Mouse (Mus musculus) layer of hippocampus, adult 8-10 months (tissue): ENCODE data around the gene Ndufs2. TPM values are rescaled to one million over a fixed set of nuclear protein-coding genes. Genes with fewer than 3 reads are reported as not detected.

Experiments used
- DNase-seq, 2 experiments: peaks; one replicate each; pipeline ENCODE4 v3.0.0; 2022; ENCODE audit warnings: low spot score in 2 of 2
- total RNA-seq, 4 experiments: library from RNA; stranded (reverse); gene quantifications; 2 replicates each; pipeline ENCODE4 v1.2.4; 2022

Ndufs2 gene
- total RNA-seq, 4 experiments from 2014 or later: 263 to 286 (median 271) TPM

DNA sequence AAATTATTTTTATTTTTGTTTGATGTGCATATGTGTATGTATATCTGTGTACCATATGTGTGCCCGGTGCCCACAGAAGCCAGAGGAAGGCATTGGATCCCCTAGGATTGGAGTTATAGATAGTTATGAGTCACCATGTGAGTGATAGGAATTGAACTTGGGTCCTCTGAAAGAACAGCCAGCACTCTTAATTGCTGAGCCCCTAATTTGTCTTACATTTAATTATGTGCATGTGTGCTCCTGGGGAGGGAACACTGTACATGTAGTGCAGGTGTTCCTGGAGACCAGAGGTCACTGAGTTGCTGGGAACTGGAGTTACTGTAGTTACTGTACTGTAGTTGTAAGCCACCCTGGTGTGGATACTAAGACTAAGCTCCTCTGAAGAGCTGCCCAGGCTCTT lies 50.4 kb downstream of the Ndufs2 start:
- DNase-seq: no peak

DNA sequence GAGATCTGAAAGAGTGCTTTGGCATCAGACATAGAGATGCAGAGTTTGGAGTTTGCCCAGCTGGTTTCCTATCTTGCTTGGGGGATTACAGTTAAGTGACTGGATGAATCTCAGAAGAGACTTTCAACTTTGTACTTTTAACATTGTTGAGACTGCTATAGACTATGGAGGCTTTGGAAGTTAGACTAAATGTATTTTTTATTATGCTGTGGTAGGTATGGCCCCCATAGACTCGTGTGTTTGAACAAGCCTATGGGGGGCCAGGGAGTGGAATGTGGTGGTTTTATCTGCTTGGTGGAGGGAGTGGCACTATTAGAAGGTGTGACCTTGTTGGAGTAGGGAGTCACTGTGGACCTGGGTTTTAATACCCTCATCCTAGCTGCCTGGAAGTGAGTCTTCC lies 51.7 kb downstream of the Ndufs2 start:
- DNase-seq: no peak

DNA sequence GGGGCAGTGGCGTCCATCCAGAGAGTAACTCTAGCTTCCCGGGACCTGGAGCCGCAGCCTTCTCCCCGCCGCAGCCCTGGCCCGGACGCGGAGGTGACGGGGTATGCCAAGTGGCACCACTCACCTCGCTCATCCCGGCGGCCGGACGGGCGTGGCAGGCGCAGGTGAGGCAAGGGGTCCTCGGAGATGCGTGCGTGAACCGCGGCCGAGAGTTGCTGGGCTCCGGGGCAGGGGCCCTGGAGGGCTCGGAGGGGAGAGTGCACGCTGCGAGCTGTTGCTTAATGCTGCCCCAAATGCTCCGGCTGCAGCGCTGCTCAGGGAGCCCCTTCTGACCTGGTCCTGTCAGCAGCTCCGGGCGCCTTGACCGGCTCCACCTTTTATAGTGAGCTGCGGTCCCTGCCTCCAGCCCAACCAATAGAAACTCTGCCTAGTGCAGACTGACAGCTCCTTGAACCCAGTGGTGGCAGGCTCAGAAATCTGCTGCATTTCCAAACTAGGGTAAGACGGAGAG lies 55.2 kb downstream of the Ndufs2 start, which contains the start of gene Pcp4l1:
TSS of gene Pcp4l1 (minus strand) at position 382 of the 511 bp plus-strand sequence.
- peak; percentile 25 to 34 for DNase-seq

DNA sequence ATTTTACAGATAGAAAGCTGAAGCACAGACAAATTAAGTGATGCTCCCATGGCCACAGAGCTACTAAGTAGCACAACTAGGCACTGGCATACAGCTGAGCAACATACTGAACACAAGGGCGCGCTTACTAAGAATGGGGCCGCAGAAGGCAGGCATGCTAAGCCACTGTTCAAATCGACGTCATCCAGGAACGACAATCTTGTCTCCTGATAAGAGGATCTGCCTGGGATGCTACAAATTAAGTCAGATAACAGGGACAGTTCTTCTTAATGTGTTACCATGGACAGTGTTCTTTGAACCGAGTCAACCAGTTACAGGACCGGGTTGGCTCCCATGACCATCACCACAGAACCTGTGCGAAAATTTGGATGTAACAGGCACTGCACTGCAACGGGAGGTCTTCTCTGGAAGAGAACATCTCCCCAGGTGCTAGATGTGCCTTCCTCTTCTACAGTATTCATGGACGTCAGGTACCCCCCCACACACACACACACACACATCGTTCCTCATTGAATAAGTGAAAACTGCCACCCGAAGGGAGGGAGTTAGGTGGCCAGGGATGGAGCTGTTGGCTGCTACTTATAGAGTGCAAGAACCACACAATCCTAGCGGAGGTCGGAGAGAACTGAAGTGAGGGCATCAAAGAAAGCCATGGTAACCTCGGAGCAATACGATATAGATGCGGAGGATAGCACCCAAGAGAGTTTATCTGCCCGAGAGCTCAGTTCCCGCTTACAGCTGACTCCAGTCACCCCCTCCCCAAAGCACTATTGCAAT lies 56.0 kb downstream of the Ndufs2 start:
- no peak for DNase-seq

DNA sequence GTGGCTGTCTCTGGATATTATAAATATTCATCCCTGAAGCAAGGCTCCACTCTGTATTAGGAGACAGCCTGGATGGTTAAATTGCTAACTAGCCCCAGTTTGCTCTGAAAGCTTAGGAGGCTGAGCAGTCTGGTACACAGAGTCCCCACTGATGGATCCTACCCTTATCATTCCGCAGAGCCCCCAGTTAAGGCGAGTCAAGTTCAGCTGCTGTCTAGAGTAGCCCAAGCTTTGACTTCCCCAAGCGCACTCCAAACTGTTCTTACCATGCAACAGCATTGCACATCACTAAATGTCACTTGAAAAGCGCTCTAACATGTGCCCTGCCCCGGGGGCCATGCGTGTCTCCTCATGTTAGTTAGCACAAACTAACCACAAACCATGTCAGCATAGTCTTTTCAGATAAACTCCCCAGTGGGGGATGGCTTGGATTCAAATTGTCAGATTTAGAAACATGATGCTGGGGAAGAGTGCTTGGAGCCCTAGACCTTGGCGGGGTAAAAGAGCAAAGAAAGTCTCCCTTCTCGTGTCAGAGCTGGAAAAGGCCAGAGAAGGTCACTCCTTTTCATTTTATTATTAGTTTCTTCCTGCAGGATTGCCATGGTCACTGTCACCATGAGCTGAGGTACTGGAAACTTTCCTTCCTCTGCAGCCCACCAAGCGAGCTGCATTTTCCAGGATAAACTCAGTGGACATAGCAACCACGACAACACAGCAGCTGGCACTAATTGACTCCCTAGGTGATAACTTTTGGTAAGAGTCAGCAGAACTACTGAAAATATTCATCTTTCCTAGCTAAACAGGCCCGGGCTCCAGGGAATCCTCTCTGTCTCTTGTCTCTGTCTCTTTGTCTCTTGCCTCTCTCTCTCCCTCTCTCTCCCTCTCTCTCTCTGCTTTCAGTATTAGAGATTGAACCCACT lies 57.0 kb downstream of the Ndufs2 start:
- no peak for DNase-seq

DNA sequence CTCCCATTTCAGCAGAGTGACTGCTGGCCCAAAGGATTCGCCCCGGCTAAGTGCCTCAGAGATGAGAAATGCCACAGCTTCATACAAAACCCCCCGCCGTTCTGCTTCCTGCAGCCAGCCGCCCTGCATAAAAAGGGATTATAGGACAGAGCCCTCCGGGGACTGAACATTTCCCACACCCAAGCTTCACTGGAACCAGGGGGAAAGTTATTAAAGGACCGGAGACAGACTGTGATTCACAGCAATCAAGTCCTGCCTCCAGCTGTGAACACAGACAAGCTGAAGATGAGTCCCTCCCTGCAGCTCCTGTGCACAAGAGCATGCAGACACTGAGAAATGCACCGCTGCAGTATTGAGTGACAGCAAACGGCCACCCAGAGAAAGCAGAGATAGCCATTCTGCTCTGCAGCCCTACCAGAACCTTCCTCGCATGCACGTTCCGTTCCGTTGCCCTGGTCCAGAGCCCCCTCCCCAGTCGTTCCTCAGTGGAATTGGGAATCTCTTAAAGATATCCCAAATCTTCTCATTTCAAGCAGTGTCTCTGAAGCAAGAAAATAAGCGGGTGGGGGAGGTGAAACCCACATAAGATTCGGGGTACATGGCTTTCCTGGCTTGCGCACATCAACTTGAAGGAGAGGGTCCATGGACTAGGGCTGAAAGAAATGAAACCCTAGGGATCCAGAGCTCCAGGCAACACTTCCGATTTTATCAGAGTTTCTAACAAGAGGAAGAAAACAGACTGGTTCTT lies 57.9 kb downstream of the Ndufs2 start:
- no peak for DNase-seq

DNA sequence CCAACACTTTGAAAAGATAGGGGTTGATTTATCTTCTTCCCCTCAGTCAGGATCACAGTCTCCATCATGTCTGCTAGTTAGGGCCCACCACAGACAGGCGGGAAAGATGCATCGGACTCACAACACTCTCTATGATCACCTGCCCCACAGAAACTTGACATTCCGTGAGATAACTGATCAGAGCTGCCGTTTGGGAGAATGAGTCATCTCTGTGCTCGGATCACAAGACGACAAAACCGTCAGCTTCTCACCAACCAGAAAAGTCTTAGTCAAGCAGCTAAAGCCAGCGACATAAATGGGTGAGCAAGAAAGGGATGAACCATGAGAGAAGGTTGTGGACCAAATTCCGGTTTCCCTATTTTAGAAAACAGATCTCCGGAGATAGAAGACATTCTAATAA lies 58.9 kb downstream of the Ndufs2 start:
- no peak for DNase-seq

DNA sequence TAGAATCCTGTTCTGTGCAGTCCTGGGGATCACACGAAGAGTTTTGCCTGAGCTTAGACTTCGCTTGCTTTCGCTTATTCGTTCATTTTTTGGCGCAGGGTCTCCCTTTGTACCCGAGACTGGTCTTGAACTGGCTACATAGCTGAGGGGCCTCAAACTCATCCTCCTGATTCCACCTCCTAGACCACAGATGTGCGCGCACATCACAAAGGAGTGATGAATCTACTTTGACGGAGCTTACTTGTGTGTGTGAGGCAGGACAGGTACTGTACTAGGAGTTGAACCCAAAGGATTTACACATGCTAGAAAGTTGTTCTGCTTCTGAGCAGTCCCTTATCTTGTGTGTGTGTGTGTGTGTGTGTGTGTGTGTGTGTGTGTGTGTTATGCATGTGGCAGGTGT lies 60.4 kb downstream of the Ndufs2 start:
- DNase-seq: no peak

DNA sequence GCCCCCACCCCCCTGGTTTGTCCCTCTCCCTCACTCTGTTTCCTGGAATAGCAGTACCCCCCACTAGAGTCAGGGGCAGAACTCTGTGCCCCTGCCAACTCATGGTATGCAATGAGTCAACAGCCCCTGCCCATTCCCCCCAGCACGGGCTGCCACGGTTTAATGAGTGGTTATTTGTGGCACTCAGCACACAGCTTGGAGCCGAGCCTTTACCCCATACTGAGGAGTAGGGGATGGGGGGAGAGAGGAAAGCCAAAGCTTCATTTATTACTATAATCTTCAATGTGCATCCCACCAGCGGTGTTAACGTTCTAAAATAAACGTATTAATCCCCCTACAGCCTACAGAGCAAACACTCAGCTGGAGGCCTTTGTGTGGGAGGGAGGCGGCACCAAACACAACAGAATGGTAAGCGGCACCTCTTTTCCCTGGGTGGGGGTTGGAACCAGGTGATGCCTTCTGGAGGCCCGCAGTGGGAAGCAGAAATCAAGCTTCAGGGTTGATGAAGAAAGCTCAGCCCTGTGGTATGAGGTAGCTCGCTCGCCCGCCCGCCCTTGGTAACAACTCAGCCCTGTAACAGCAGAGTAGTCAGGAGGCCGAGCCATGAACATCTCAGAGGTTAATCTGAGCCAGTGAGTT lies 61.6 kb downstream of the Ndufs2 start:
- DNase-seq: no peak

DNA sequence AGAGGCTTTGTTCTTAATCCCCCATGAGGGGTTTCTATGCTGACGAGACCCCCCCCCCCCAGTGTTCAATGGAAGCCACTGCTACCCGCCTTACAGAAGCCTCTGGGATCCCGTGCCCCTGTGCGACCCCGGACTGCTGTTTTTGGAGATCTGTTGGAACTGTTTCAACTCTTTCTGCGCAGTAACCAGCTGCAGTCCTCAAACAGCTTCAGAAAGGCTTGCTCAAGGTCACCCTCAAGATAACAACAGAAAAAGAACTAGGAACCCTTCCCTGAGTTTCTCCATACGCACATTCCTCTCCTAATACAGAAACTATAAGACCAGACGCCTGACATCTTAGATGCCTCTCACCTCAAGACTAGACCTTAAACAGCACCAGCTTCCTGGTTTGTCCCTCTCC lies 62.1 kb downstream of the Ndufs2 start:
- DNase-seq: no peak

DNA sequence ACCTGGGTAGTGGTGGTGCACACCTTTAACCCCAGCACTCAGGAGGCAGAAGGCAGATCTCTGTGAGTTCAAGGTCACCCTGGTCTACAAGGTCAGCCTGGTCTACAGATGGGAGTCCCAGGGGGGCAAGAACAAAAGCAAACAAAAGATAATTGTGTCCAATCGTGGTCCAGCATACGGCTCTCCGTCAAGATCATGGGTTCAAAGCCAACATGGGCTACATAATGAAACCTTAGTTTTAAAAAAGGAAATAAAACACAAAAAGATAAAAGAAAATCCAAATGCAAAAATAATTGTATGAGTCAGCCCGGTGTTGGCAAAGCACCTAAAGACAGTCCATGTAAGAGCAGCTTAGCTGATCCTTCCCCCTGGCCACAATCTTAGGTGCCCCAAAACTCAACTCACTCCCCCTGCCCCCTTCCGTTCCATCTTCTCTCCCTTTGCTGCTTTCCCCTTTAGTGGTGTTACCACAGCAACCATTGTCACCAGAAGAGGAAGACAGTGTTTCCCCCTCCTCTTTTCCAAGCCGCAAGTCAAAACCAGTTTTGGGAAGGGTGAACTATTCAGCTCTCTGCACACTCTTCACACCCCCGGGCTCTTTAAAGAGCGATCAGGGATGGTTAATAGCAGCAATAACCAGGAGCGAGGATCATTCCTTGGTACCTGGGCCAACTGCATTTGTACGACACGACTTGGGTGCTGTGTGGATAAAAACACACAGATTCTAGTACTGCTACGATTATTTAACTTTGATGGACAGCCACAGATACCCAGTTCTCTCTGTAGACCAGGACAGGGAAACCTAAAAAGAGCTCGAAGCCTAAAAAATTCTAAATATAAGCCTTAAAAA lies 63.1 kb downstream of the Ndufs2 start:
- no peak for DNase-seq

DNA sequence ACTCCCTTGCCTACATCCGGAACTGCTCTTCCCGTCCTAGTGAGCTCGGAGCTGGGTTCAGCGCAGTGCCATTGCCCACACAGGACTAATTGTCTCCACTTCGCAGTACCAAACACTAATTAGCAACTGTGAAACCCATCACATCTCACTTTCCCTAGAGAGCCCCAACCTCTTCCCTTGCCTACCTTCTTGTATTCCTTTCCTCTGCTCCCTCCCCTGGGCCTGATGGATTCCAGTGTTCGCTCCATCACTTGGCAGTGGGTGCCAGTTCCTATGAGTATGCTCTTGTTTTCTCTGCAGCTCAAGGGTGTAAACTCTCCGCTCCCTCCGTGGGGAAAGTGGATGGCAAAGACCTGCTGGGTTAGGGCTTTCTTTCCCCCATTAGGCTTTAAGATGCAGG lies 65.5 kb downstream of the Ndufs2 start:
- no peak for DNase-seq

Other genes starting within 250 kb of the Ndufs2 start
- 1 to 10 TPM in 2 of 4 experiments, not detected in 2; 1.5 to 1.7 TPM for gene Fcgr4, start 232.5 kb downstream of the Ndufs2 start, total RNA-seq
- gene Fcgr3, start 186.5 kb downstream of the Ndufs2 start, total RNA-seq: 10 to 100 TPM; 10.6 to 67.7 (median 34.1) TPM
- gene Cfap126, start 137.5 kb downstream of the Ndufs2 start, total RNA-seq: 1 to 10 TPM in 2 of 4 experiments, under 1 TPM in 2; 0.43 to 3.1 (median 1.3) TPM
- gene Sdhc, start 100.8 kb downstream of the Ndufs2 start, total RNA-seq: 100 to 1,000 TPM; 201 to 206 (median 203) TPM
- not detected for gene Mpz, start 100.7 kb downstream of the Ndufs2 start, total RNA-seq
- 10 to 100 TPM; 42.4 to 47.5 (median 44.4) TPM for gene Pcp4l1, start 55.1 kb downstream of the Ndufs2 start, total RNA-seq
- gene Nr1i3, start 37.4 kb downstream of the Ndufs2 start, total RNA-seq: under 1 TPM in 2 of 4 experiments, not detected in 2; 0.10 to 0.36 TPM
- 10 to 100 TPM; 69.3 to 85.0 (median 74.9) TPM for gene Tomm40l, start 28.9 kb downstream of the Ndufs2 start, total RNA-seq
- gene Apoa2, start 26.3 kb downstream of the Ndufs2 start, total RNA-seq: 1 to 10 TPM; 1.9 to 3.1 (median 2.5) TPM
- gene Fcer1g, start 17.0 kb downstream of the Ndufs2 start, total RNA-seq: 10 to 100 TPM; 10.9 to 95.1 (median 48.8) TPM
- gene Adamts4, start 967 bp downstream of the Ndufs2 start, total RNA-seq: 10 to 100 TPM; 11.6 to 13.7 (median 12.4) TPM
- 10 to 100 TPM; 63.5 to 76.8 (median 70.2) TPM for gene B4galt3, start 18.9 kb upstream of the Ndufs2 start, total RNA-seq
- 10 to 100 TPM; 28.5 to 37.1 (median 33.3) TPM for gene Ppox, start 29.8 kb upstream of the Ndufs2 start, total RNA-seq
- gene Usp21, start 36.6 kb upstream of the Ndufs2 start, total RNA-seq: 10 to 100 TPM; 53.7 to 63.6 (median 58.8) TPM
- gene Ufc1, start 43.6 kb upstream of the Ndufs2 start, total RNA-seq: 100 to 1,000 TPM; 101 to 113 (median 108) TPM
- 10 to 100 TPM; 35.7 to 41.2 (median 38.2) TPM for gene Dedd, start 77.8 kb upstream of the Ndufs2 start, total RNA-seq
- gene Nit1, start 94.3 kb upstream of the Ndufs2 start, total RNA-seq: 10 to 100 TPM; 40.1 to 54.1 (median 45.6) TPM
- gene Pfdn2, start 94.3 kb upstream of the Ndufs2 start, total RNA-seq: 100 to 1,000 TPM in 3 of 4 experiments, 10 to 100 TPM in 1; 97.7 to 171 (median 130) TPM
- gene Klhdc9, start 109.4 kb upstream of the Ndufs2 start, total RNA-seq: 10 to 100 TPM in 2 of 4 experiments, 1 to 10 TPM in 2; 5.1 to 11.7 (median 8.2) TPM
- 1 to 10 TPM; 5.6 to 7.6 (median 6.5) TPM for gene Nectin4, start 118.7 kb upstream of the Ndufs2 start, total RNA-seq
- 1 to 10 TPM; 1.9 to 8.7 (median 4.9) TPM for gene Arhgap30, start 137.6 kb upstream of the Ndufs2 start, total RNA-seq
- gene Usf1, start 159.9 kb upstream of the Ndufs2 start, total RNA-seq: 100 to 1,000 TPM; 110 to 142 (median 124) TPM
- 10 to 100 TPM in 1 of 4 experiments, 1 to 10 TPM in 3; 3.0 to 10.0 (median 4.6) TPM for gene Tstd1, start 167.5 kb upstream of the Ndufs2 start, total RNA-seq
- 10 to 100 TPM in 2 of 4 experiments, 1 to 10 TPM in 2; 4.8 to 18.6 (median 11.1) TPM for gene F11r, start 186.1 kb upstream of the Ndufs2 start, total RNA-seq